8 mouse cellular contexts compared by ENCODE assay signal in genomic region chr7:3705461-3705860, GRCm38 (mm10). TPM values are rescaled to one million over a fixed set of nuclear protein-coding genes. Genes with fewer than 3 reads are reported as not detected.
DNase-seq lines count a peak whose midpoint lies in the region; ATAC-seq and TF ChIP-seq lines count a peak whose summit lies in the region.
"Not testable (repeated sequence)": the region's sequence is repeated elsewhere in the genome, so short reads cannot be mapped to it uniquely, and the experiment has no call there.

No protein-coding gene starts in this region.

- in situ Hi-C loops in CH12.LX (cut with MboI; ENCODE audit: low pct_ligation_motif_present, low pct_unique_long_range_greater_than_20kb, low sequenced_read_pairs): not testable (repeated sequence)

- H3K36me3 ChIP-seq in CH12.LX (replicated peaks in 1 of 2; ENCODE audit: control insufficient read depth in 1 of 2, insufficient read depth in 1 of 2, low read length in 1 of 2): peaks cover 40 to 42% of the 10 kb centered on the region in 2 experiments
- peaks cover 56% of the 10 kb centered on the region for H3K36me3 ChIP-seq in embryonic facial prominence, embryonic 10.5 days (replicated peaks)
- not testable (repeated sequence) for H3K36me3 ChIP-seq in forebrain, embryonic 16.5 days (ENCODE audit: control insufficient read depth, insufficient read depth)
- H3K36me3 ChIP-seq in hindbrain, embryonic 10.5 days: peaks cover 55% of the 10 kb centered on the region
- peaks cover 47% of the 10 kb centered on the region for H3K36me3 ChIP-seq in kidney, embryonic 15.5 days
- peaks cover 32% of the 10 kb centered on the region for H3K36me3 ChIP-seq in liver, embryonic 14.5 days (replicated peaks; ENCODE audit: control insufficient read depth, insufficient read depth, low read depth)
- peaks cover 25% of the 10 kb centered on the region for H3K36me3 ChIP-seq in midbrain, embryonic 12.5 days

- H3K79me2 ChIP-seq in CH12.LX (replicated peaks; ENCODE audit: control insufficient read depth, extremely low read depth, insufficient read depth, poor library complexity, severe bottlenecking): peaks cover 30% of the 10 kb centered on the region

- not testable (repeated sequence) for TF ChIP-seq EP300 in CH12.LX (IDR thresholded peaks at IDR 0.05; ENCODE audit: low read length); liver, embryonic 14.5 days (IDR thresholded peaks at IDR 0.05; ENCODE audit: low read depth)

- TF ChIP-seq POLR2A in CH12.LX (IDR thresholded peaks at IDR 0.05; ENCODE audit: low read depth, low read length): peak; percentile 46; the same call in 1 of the 2 replicates

- peak overlapping the region; percentile 69 for H3K4me2 ChIP-seq in CH12.LX (ENCODE audit: insufficient read depth, low read depth, poor library complexity, severe bottlenecking)
- H3K4me2 ChIP-seq in forebrain, embryonic 16.5 days (ENCODE audit: low read length): peak overlapping the region; percentile 60
- peak overlapping the region; percentile 82 for H3K4me2 ChIP-seq in kidney, embryonic 15.5 days
- peak overlapping the region; percentile 92 for H3K4me2 ChIP-seq in liver, embryonic 14.5 days (ENCODE audit: low read depth)
- peak overlapping the region; percentile 95 for H3K4me2 ChIP-seq in midbrain, embryonic 12.5 days (replicated peaks)

- H3K4me3 ChIP-seq in CH12.LX (replicated peaks in 1 of 3; ENCODE audit: low read depth in 2 of 3, low read length in 2 of 3, poor library complexity in 1 of 3): peak overlapping the region; percentile 68 to 98 (median 86)
- H3K4me3 ChIP-seq in embryonic facial prominence, embryonic 10.5 days: peak overlapping the region; percentile 87
- peak overlapping the region; percentile 58 for H3K4me3 ChIP-seq in forebrain, embryonic 16.5 days (replicated peaks; ENCODE audit: low read length)
- peak overlapping the region; percentile 89 for H3K4me3 ChIP-seq in hindbrain, embryonic 10.5 days
- peak overlapping the region; percentile 81 for H3K4me3 ChIP-seq in kidney, embryonic 15.5 days (replicated peaks)
- H3K4me3 ChIP-seq in liver, embryonic 14.5 days (ENCODE audit: insufficient read depth in 1 of 2, low read depth in 2 of 2, low read length in 2 of 2): peak overlapping the region; percentile 88 to 99
- H3K4me3 ChIP-seq in midbrain, embryonic 12.5 days: peak overlapping the region; percentile 89

- peak overlapping the region; percentile 89 for H3K9ac ChIP-seq in CH12.LX (ENCODE audit: insufficient read depth, low read depth)
- peak overlapping the region; percentile 73 for H3K9ac ChIP-seq in forebrain, embryonic 16.5 days (replicated peaks; ENCODE audit: low read depth, low read length)
- peak overlapping the region; percentile 81 for H3K9ac ChIP-seq in kidney, embryonic 15.5 days
- H3K9ac ChIP-seq in liver, embryonic 14.5 days (replicated peaks): peak overlapping the region; percentile 91
- H3K9ac ChIP-seq in midbrain, embryonic 12.5 days (replicated peaks): peak overlapping the region; percentile 91

- H3K4me1 ChIP-seq in CH12.LX (ENCODE audit: control insufficient read depth in 1 of 2, insufficient read depth in 2 of 2): peaks cover 2 to 31% of the 10 kb centered on the region in 2 experiments; a peak in 3 of 4 replicates
- H3K4me1 ChIP-seq in embryonic facial prominence, embryonic 10.5 days: peaks cover 13% of the 10 kb centered on the region
- peaks cover 19% of the 10 kb centered on the region for H3K4me1 ChIP-seq in forebrain, embryonic 16.5 days (replicated peaks; ENCODE audit: control insufficient read depth, insufficient read depth, low read length)
- H3K4me1 ChIP-seq in hindbrain, embryonic 10.5 days (replicated peaks): peaks cover 27% of the 10 kb centered on the region
- peaks cover 20% of the 10 kb centered on the region for H3K4me1 ChIP-seq in kidney, embryonic 15.5 days
- peaks cover 5 to 10% of the 10 kb centered on the region in 2 experiments; a peak in 2 of 4 replicates for H3K4me1 ChIP-seq in liver, embryonic 14.5 days (replicated peaks; ENCODE audit: control insufficient read depth in 2 of 2, insufficient read depth in 2 of 2, low read length in 1 of 2)
- peaks cover 22% of the 10 kb centered on the region for H3K4me1 ChIP-seq in midbrain, embryonic 12.5 days

- TF ChIP-seq CTCF in CH12.LX (conservative IDR thresholded peaks at IDR 0.05 in 1 of 2, IDR thresholded peaks at IDR 0.05 in 1 of 2; ENCODE audit: low read depth in 2 of 2, low read length in 2 of 2); liver, embryonic 14.5 days (IDR thresholded peaks at IDR 0.05; ENCODE audit: low read depth): not testable (repeated sequence)

- 9% methylated on average over 7 of the region's 7 CpGs for WGBS in embryonic facial prominence, embryonic 10.5 days
- 9% methylated on average over 6 of the region's 7 CpGs for WGBS in forebrain, embryonic 16.5 days
- WGBS in hindbrain, embryonic 10.5 days: 6% methylated on average over 7 of the region's 7 CpGs
- WGBS in kidney, embryonic 15.5 days: 3% methylated on average over 7 of the region's 7 CpGs
- under 1% methylated on average over 6 of the region's 7 CpGs for WGBS in liver, embryonic 14.5 days (ENCODE audit: insufficient replicate concordance)
- WGBS in midbrain, embryonic 12.5 days: 3% methylated on average over 7 of the region's 7 CpGs

- H3K9me3 ChIP-seq in CH12.LX (replicated peaks; ENCODE audit: low read length); embryonic facial prominence, embryonic 10.5 days; forebrain, embryonic 16.5 days (ENCODE audit: control insufficient read depth, low read length); hindbrain, embryonic 10.5 days; kidney, embryonic 15.5 days (replicated peaks); liver, embryonic 14.5 days (ENCODE audit: control insufficient read depth, low read length); midbrain, embryonic 12.5 days: not testable (repeated sequence)

- not testable (repeated sequence) for TF ChIP-seq RAD21 in CH12.LX (IDR thresholded peaks at IDR 0.05; ENCODE audit: low read depth, low read length)

- dilution Hi-C loops in CH12.LX (cut with MboI; ENCODE audit: extremely low pct_ligation_motif_present, extremely low pct_unique_long_range_greater_than_20kb, low sequenced_read_pairs): not testable (repeated sequence)

- not testable (repeated sequence) for ATAC-seq in forebrain, embryonic 16.5 days; kidney, embryonic 15.5 days (replicated peaks; ENCODE audit: low FRiP score); liver, embryonic 14.5 days (ENCODE audit: insufficient read depth); midbrain, embryonic 12.5 days (ENCODE audit: low FRiP score, low read depth)

- DNase-seq in CH12.LX (ENCODE audit: extremely low read depth): peak; percentile 39
- peak; percentile 17 for DNase-seq in embryonic facial prominence, embryonic 10.5 days (ENCODE audit: low spot score)
- not testable (repeated sequence) for DNase-seq in hindbrain, embryonic 10.5 days (ENCODE audit: low spot score); liver, embryonic 14.5 days (ENCODE audit: low read depth in 3 of 3, low spot score in 3 of 3)
- peak; percentile 37 to 38 for DNase-seq in right cerebral cortex, postnatal 10 days (ENCODE audit: low spot score in 2 of 2)

- H3K27ac ChIP-seq in CH12.LX (ENCODE audit: insufficient read depth, low read depth): peak overlapping the region; percentile 28; the same call in 1 of the 2 replicates
- peak overlapping the region; percentile 96 for H3K27ac ChIP-seq in embryonic facial prominence, embryonic 10.5 days (replicated peaks)
- not testable (repeated sequence) for H3K27ac ChIP-seq in forebrain, embryonic 16.5 days (ENCODE audit: low read length)
- peak overlapping the region; percentile 97 for H3K27ac ChIP-seq in hindbrain, embryonic 10.5 days
- peak overlapping the region; percentile 96; the same call in 1 of the 2 replicates for H3K27ac ChIP-seq in kidney, embryonic 15.5 days
- peak overlapping the region; percentile 90 for H3K27ac ChIP-seq in liver, embryonic 14.5 days
- H3K27ac ChIP-seq in midbrain, embryonic 12.5 days (replicated peaks): peak overlapping the region; percentile 92; the same call in 1 of the 2 replicates

- not testable (repeated sequence) for H3K27me3 ChIP-seq in CH12.LX (replicated peaks); embryonic facial prominence, embryonic 10.5 days (replicated peaks; ENCODE audit: low read depth, poor library complexity, severe bottlenecking); forebrain, embryonic 16.5 days (replicated peaks; ENCODE audit: control insufficient read depth, insufficient read depth, low read length); hindbrain, embryonic 10.5 days (ENCODE audit: insufficient read depth, poor library complexity, severe bottlenecking); kidney, embryonic 15.5 days; liver, embryonic 14.5 days (ENCODE audit: control insufficient read depth, insufficient read depth, low read length); midbrain, embryonic 12.5 days

RNA-seq across cellular contexts. Expression of gene Rps9, which starts 1.7 kb away (rescaled TPM):
- total RNA-seq in CH12.LX (2012; rRNA removed) (3,983 and 4,060 TPM in 2 replicates), CH12.LX (2014; rRNA removed) (5,460 and 5,555 TPM in 2 replicates)
- polyA plus RNA-seq in CH12.LX (2012; ENCODE audit: insufficient read length, low read depth): 2,959 and 3,329 TPM in 2 replicates
- 1,397 and 1,414 TPM in 2 replicates for polyA plus RNA-seq in embryonic facial prominence, embryonic 10.5 days (2016; fragmentation: Nextera tagmentation; extraction: Ambion mirVana)
- polyA plus RNA-seq in forebrain, embryonic 16.5 days (2015; fragmentation: Nextera tagmentation; extraction: Ambion mirVana): 852 and 923 TPM in 2 replicates
- polyA plus RNA-seq in hindbrain, embryonic 10.5 days (2016; fragmentation: Nextera tagmentation; extraction: Ambion mirVana): 1,151 and 1,302 TPM in 2 replicates
- polyA plus RNA-seq in kidney, embryonic 15.5 days (2015; fragmentation: Nextera tagmentation; extraction: Ambion mirVana): 1,518 and 1,652 TPM in 2 replicates
- 680 and 1,914 TPM in 2 replicates for polyA plus RNA-seq in liver, embryonic 14.5 days (2012; rRNA removed)
- polyA plus RNA-seq in liver, embryonic 14.5 days (2014; fragmentation: Nextera tagmentation; extraction: Ambion mirVana): 960 and 985 TPM in 2 replicates
- 1,015 and 1,051 TPM in 2 replicates for polyA plus RNA-seq in midbrain, embryonic 12.5 days (2016; fragmentation: Nextera tagmentation; extraction: Ambion mirVana)

RNA-seq across cellular contexts. Expression of gene Mboat7, which starts 12.1 kb away (rescaled TPM):
- 21.7 and 22.3 TPM in 2 replicates for total RNA-seq in CH12.LX (2012; rRNA removed)
- total RNA-seq in CH12.LX (2014; rRNA removed): 18.4 and 19.4 TPM in 2 replicates
- 36.4 and 41.2 TPM in 2 replicates for polyA plus RNA-seq in CH12.LX (2012; ENCODE audit: insufficient read length, low read depth)
- 39.3 and 40.4 TPM in 2 replicates for polyA plus RNA-seq in embryonic facial prominence, embryonic 10.5 days (2016; fragmentation: Nextera tagmentation; extraction: Ambion mirVana)
- 60.6 and 86.3 TPM in 2 replicates for polyA plus RNA-seq in forebrain, embryonic 16.5 days (2015; fragmentation: Nextera tagmentation; extraction: Ambion mirVana)
- 38.9 and 39.2 TPM in 2 replicates for polyA plus RNA-seq in hindbrain, embryonic 10.5 days (2016; fragmentation: Nextera tagmentation; extraction: Ambion mirVana)
- polyA plus RNA-seq in kidney, embryonic 15.5 days (2015; fragmentation: Nextera tagmentation; extraction: Ambion mirVana): 56.9 and 59.6 TPM in 2 replicates
- polyA plus RNA-seq in liver, embryonic 14.5 days (2012; rRNA removed): 10.3 and 11.6 TPM in 2 replicates
- 11.5 and 13.0 TPM in 2 replicates for polyA plus RNA-seq in liver, embryonic 14.5 days (2014; fragmentation: Nextera tagmentation; extraction: Ambion mirVana)
- polyA plus RNA-seq in midbrain, embryonic 12.5 days (2016; fragmentation: Nextera tagmentation; extraction: Ambion mirVana): 37.9 and 42.6 TPM in 2 replicates

RNA-seq across cellular contexts. Expression of gene Tsen34, which starts 12.8 kb away (rescaled TPM):
- total RNA-seq in CH12.LX (2012; rRNA removed) (39.0 and 40.2 TPM in 2 replicates), CH12.LX (2014; rRNA removed) (26.9 and 34.8 TPM in 2 replicates)
- polyA plus RNA-seq in CH12.LX (2012; ENCODE audit: insufficient read length, low read depth): 23.1 and 24.3 TPM in 2 replicates
- polyA plus RNA-seq in embryonic facial prominence, embryonic 10.5 days (2016; fragmentation: Nextera tagmentation; extraction: Ambion mirVana): 301 and 306 TPM in 2 replicates
- 240 and 241 TPM in 2 replicates for polyA plus RNA-seq in forebrain, embryonic 16.5 days (2015; fragmentation: Nextera tagmentation; extraction: Ambion mirVana)
- polyA plus RNA-seq in hindbrain, embryonic 10.5 days (2016; fragmentation: Nextera tagmentation; extraction: Ambion mirVana): 269 and 282 TPM in 2 replicates
- 274 and 286 TPM in 2 replicates for polyA plus RNA-seq in kidney, embryonic 15.5 days (2015; fragmentation: Nextera tagmentation; extraction: Ambion mirVana)
- polyA plus RNA-seq in liver, embryonic 14.5 days (2012; rRNA removed): 22.8 and 25.3 TPM in 2 replicates
- 34.4 and 34.6 TPM in 2 replicates for polyA plus RNA-seq in liver, embryonic 14.5 days (2014; fragmentation: Nextera tagmentation; extraction: Ambion mirVana)
- 202 and 212 TPM in 2 replicates for polyA plus RNA-seq in midbrain, embryonic 12.5 days (2016; fragmentation: Nextera tagmentation; extraction: Ambion mirVana)

RNA-seq across cellular contexts. Expression of gene Pirb, which starts 14.7 kb away (rescaled TPM):
- total RNA-seq in CH12.LX (2012; rRNA removed) (1.7 and 2.8 TPM in 2 replicates), CH12.LX (2014; rRNA removed) (4.2 and 5.0 TPM in 2 replicates)
- polyA plus RNA-seq in CH12.LX (2012; ENCODE audit: insufficient read length, low read depth): 9.0 and 10.7 TPM in 2 replicates
- 0.10 and 0.21 TPM in 2 replicates for polyA plus RNA-seq in embryonic facial prominence, embryonic 10.5 days (2016; fragmentation: Nextera tagmentation; extraction: Ambion mirVana)
- polyA plus RNA-seq in forebrain, embryonic 16.5 days (2015; fragmentation: Nextera tagmentation; extraction: Ambion mirVana): 0.14 and 0.37 TPM in 2 replicates
- polyA plus RNA-seq in hindbrain, embryonic 10.5 days (2016; fragmentation: Nextera tagmentation; extraction: Ambion mirVana): 0.07 and 0.38 TPM in 2 replicates
- polyA plus RNA-seq in kidney, embryonic 15.5 days (2015; fragmentation: Nextera tagmentation; extraction: Ambion mirVana): 0.68 and 1.1 TPM in 2 replicates
- polyA plus RNA-seq in liver, embryonic 14.5 days (2012; rRNA removed): 1.6 TPM in 2 replicates
- polyA plus RNA-seq in liver, embryonic 14.5 days (2014; fragmentation: Nextera tagmentation; extraction: Ambion mirVana): 1.8 and 2.2 TPM in 2 replicates
- 0.15 and 0.22 TPM in 2 replicates for polyA plus RNA-seq in midbrain, embryonic 12.5 days (2016; fragmentation: Nextera tagmentation; extraction: Ambion mirVana)

RNA-seq across cellular contexts. Expression of gene Tmc4, which starts 28.1 kb away (rescaled TPM):
- total RNA-seq in CH12.LX (2012; rRNA removed): 1.8 and 1.9 TPM in 2 replicates
- 0.56 and 1.9 TPM in 2 replicates for total RNA-seq in CH12.LX (2014; rRNA removed)
- 4.0 and 4.6 TPM in 2 replicates for polyA plus RNA-seq in CH12.LX (2012; ENCODE audit: insufficient read length, low read depth)
- polyA plus RNA-seq in embryonic facial prominence, embryonic 10.5 days (2016; fragmentation: Nextera tagmentation; extraction: Ambion mirVana): 5.7 and 6.8 TPM in 2 replicates
- 2.5 and 3.3 TPM in 2 replicates for polyA plus RNA-seq in forebrain, embryonic 16.5 days (2015; fragmentation: Nextera tagmentation; extraction: Ambion mirVana)
- 3.5 and 5.8 TPM in 2 replicates for polyA plus RNA-seq in hindbrain, embryonic 10.5 days (2016; fragmentation: Nextera tagmentation; extraction: Ambion mirVana)
- 20.4 and 23.9 TPM in 2 replicates for polyA plus RNA-seq in kidney, embryonic 15.5 days (2015; fragmentation: Nextera tagmentation; extraction: Ambion mirVana)
- polyA plus RNA-seq in liver, embryonic 14.5 days (2012; rRNA removed): 5.5 and 7.6 TPM in 2 replicates
- polyA plus RNA-seq in liver, embryonic 14.5 days (2014; fragmentation: Nextera tagmentation; extraction: Ambion mirVana): 5.7 and 6.7 TPM in 2 replicates
- polyA plus RNA-seq in midbrain, embryonic 12.5 days (2016; fragmentation: Nextera tagmentation; extraction: Ambion mirVana): 2.8 and 3.1 TPM in 2 replicates
